Mouse (Mus musculus): ENCODE results near the gene Gm28051. TPM values are rescaled to one million over a fixed set of nuclear protein-coding genes. Genes with fewer than 3 reads are reported as not detected.

Gm28051 gene
- not detected in 2 replicates for polyA plus RNA-seq (2015; fragmentation: Nextera tagmentation; extraction: Ambion mirVana)

- peak within 1 kb of the TSS; percentile 93 for H3K4me3 ChIP-seq
- ATAC-seq (ENCODE audit: borderline replicate concordance, extremely low read depth, low FRiP score, low TSS enrichment), result peak; percentile 98
- peak within 1 kb of the TSS; percentile 95 for H3K27ac ChIP-seq
- H3K4me2 ChIP-seq, result peak within 1 kb of the TSS; percentile 81
- peaks cover 7% of the 10 kb centered on the region for H3K36me3 ChIP-seq
- 0% methylated on average over 63 of the region's 73 CpGs for WGBS
- no peaks in the 10 kb centered on the region for H3K27me3 ChIP-seq
- H3K9me3 ChIP-seq, result no peaks in the 10 kb centered on the region
- H3K9ac ChIP-seq, result peak within 1 kb of the TSS; percentile 84
- H3K4me1 ChIP-seq, result peaks cover 24% of the 10 kb centered on the region
Measured at GRCm38 (mm10) chr12:102757689-102758402, at the start of gene Gm28051, which contains the start of the genes Gon7 and Ubr7. TSS of gene Gm28051 (minus strand) at chr12:102757765. TSS of gene Gon7 (minus strand) at chr12:102757803. TSS of gene Ubr7 (plus strand) at chr12:102757967.

- H3K4me3 ChIP-seq, result no peak overlapping the region
- no peak overlapping the region for H3K9ac ChIP-seq
- no peaks in the 10 kb centered on the region for H3K27me3 ChIP-seq
- no peak overlapping the region for H3K27ac ChIP-seq
- no peaks in the 10 kb centered on the region for H3K9me3 ChIP-seq
- no peak overlapping the region for H3K4me2 ChIP-seq
- no peak for ATAC-seq (ENCODE audit: borderline replicate concordance, extremely low read depth, low FRiP score, low TSS enrichment)
- WGBS, result 78% methylated on average over 2 of the region's 2 CpGs
- H3K36me3 ChIP-seq, result peaks cover 21% of the 10 kb centered on the region; the same call in 1 of the 2 replicates
- H3K4me1 ChIP-seq, result no peaks in the 10 kb centered on the region
Measured at GRCm38 (mm10) chr12:102799528-102799927, 42.0 kb upstream of the Gm28051 start.

- no peak for ATAC-seq (ENCODE audit: borderline replicate concordance, extremely low read depth, low FRiP score, low TSS enrichment)
- Histone ChIP-seq H3K9me3 (no peaks in the 10 kb centered on the region), H3K4me1 (no peaks in the 10 kb centered on the region), H3K27me3 (no peaks in the 10 kb centered on the region), H3K27ac (no peak overlapping the region), H3K4me3 (no peak overlapping the region), H3K36me3 (peaks cover 76% of the 10 kb centered on the region), H3K9ac (no peak overlapping the region), H3K4me2 (no peak overlapping the region)
- WGBS, result 82% methylated on average over 7 of the region's 7 CpGs
Measured at GRCm38 (mm10) chr12:102787927-102788326, 30.4 kb upstream of the Gm28051 start.

- Histone ChIP-seq H3K9ac (no peak overlapping the region), H3K4me1 (no peaks in the 10 kb centered on the region), H3K4me2 (no peak overlapping the region), H3K27me3 (no peaks in the 10 kb centered on the region), H3K4me3 (no peak overlapping the region), H3K27ac (no peak overlapping the region), H3K36me3 (peaks cover 59% of the 10 kb centered on the region), H3K9me3 (no peaks in the 10 kb centered on the region)
- WGBS, result 84% methylated on average over 5 of the region's 5 CpGs
- ATAC-seq (ENCODE audit: borderline replicate concordance, extremely low read depth, low FRiP score, low TSS enrichment), result no peak
Measured at GRCm38 (mm10) chr12:102785593-102785985, 28.0 kb upstream of the Gm28051 start.

GRCm38 (mm10) chr12:102784899-102785592, 27.5 kb upstream of the Gm28051 start:
- H3K9ac ChIP-seq, result no peak overlapping the region
- ATAC-seq (ENCODE audit: borderline replicate concordance, extremely low read depth, low FRiP score, low TSS enrichment), result no peak
- H3K4me2 ChIP-seq, result no peak overlapping the region
- no peak overlapping the region for H3K4me3 ChIP-seq
- H3K27me3 ChIP-seq, result no peaks in the 10 kb centered on the region
- H3K36me3 ChIP-seq, result peaks cover 54% of the 10 kb centered on the region
- WGBS, result 89% methylated on average over 19 of the region's 19 CpGs
- H3K4me1 ChIP-seq, result no peaks in the 10 kb centered on the region
- no peaks in the 10 kb centered on the region for H3K9me3 ChIP-seq
- no peak overlapping the region for H3K27ac ChIP-seq

- peaks cover 42% of the 10 kb centered on the region for H3K36me3 ChIP-seq
- H3K27me3 ChIP-seq, result no peaks in the 10 kb centered on the region
- no peak overlapping the region for H3K4me2 ChIP-seq
- H3K27ac ChIP-seq, result no peak overlapping the region
- no peak overlapping the region for H3K4me3 ChIP-seq
- no peak overlapping the region for H3K9ac ChIP-seq
- WGBS, result 87% methylated on average over 5 of the region's 5 CpGs
- ATAC-seq (ENCODE audit: borderline replicate concordance, extremely low read depth, low FRiP score, low TSS enrichment), result no peak
- H3K4me1 ChIP-seq, result no peaks in the 10 kb centered on the region
- no peaks in the 10 kb centered on the region for H3K9me3 ChIP-seq
Measured at GRCm38 (mm10) chr12:102782841-102783240, 25.3 kb upstream of the Gm28051 start.

GRCm38 (mm10) chr12:102779452-102779851, 21.9 kb upstream of the Gm28051 start:
- Histone ChIP-seq H3K9ac (no peak overlapping the region), H3K4me1 (no peaks in the 10 kb centered on the region), H3K36me3 (peaks cover 39% of the 10 kb centered on the region), H3K27ac (no peak overlapping the region), H3K27me3 (no peaks in the 10 kb centered on the region), H3K4me3 (no peak overlapping the region), H3K9me3 (no peaks in the 10 kb centered on the region), H3K4me2 (no peak overlapping the region)
- ATAC-seq (ENCODE audit: borderline replicate concordance, extremely low read depth, low FRiP score, low TSS enrichment), result peak; percentile 79
- 45% methylated on average over 3 of the region's 3 CpGs for WGBS

- H3K9ac ChIP-seq, result no peak overlapping the region
- ATAC-seq (ENCODE audit: borderline replicate concordance, extremely low read depth, low FRiP score, low TSS enrichment), result no peak
- WGBS, result 83% methylated on average over 5 of the region's 5 CpGs
Measured at GRCm38 (mm10) chr12:102778151-102778550, 20.6 kb upstream of the Gm28051 start.

GRCm38 (mm10) chr12:102776035-102776434, 18.5 kb upstream of the Gm28051 start:
- Histone ChIP-seq H3K9ac (no peak overlapping the region), H3K4me2 (no peak overlapping the region), H3K27ac (no peak overlapping the region), H3K36me3 (peaks cover 55% of the 10 kb centered on the region), H3K4me3 (no peak overlapping the region), H3K9me3 (no peaks in the 10 kb centered on the region), H3K4me1 (no peaks in the 10 kb centered on the region), H3K27me3 (no peaks in the 10 kb centered on the region)
- no peak for ATAC-seq (ENCODE audit: borderline replicate concordance, extremely low read depth, low FRiP score, low TSS enrichment)
- 89% methylated on average over 14 of the region's 14 CpGs for WGBS

More at GRCm38 (mm10) chr12:102778151-102778550, 20.6 kb upstream of the Gm28051 start:
- no peaks in the 10 kb centered on the region for H3K27me3 ChIP-seq
- H3K4me2 ChIP-seq, result no peak overlapping the region
- no peak overlapping the region for H3K27ac ChIP-seq
- peaks cover 39% of the 10 kb centered on the region for H3K36me3 ChIP-seq
- H3K4me3 ChIP-seq, result no peak overlapping the region
- no peaks in the 10 kb centered on the region for H3K9me3 ChIP-seq
- H3K4me1 ChIP-seq, result no peaks in the 10 kb centered on the region

GRCm38 (mm10) chr12:102772676-102773075, 15.1 kb upstream of the Gm28051 start:
- no peak overlapping the region for H3K4me3 ChIP-seq
- WGBS, result 94% methylated on average over 5 of the region's 5 CpGs

GRCm38 (mm10) chr12:102771601-102772000, 14.0 kb upstream of the Gm28051 start:
- H3K9me3 ChIP-seq, result no peaks in the 10 kb centered on the region
- no peaks in the 10 kb centered on the region for H3K4me1 ChIP-seq
- 95% methylated on average over 8 of the region's 8 CpGs for WGBS
- no peak overlapping the region for H3K4me3 ChIP-seq
- no peak overlapping the region for H3K9ac ChIP-seq
- H3K4me2 ChIP-seq, result no peak overlapping the region
- H3K27ac ChIP-seq, result no peak overlapping the region
- no peaks in the 10 kb centered on the region for H3K27me3 ChIP-seq
- H3K36me3 ChIP-seq, result peaks cover 85% of the 10 kb centered on the region
- no peak for ATAC-seq (ENCODE audit: borderline replicate concordance, extremely low read depth, low FRiP score, low TSS enrichment)

More at GRCm38 (mm10) chr12:102772676-102773075, 15.1 kb upstream of the Gm28051 start:
- H3K4me2 ChIP-seq, result no peak overlapping the region
- peaks cover 84% of the 10 kb centered on the region for H3K36me3 ChIP-seq
- H3K27me3 ChIP-seq, result no peaks in the 10 kb centered on the region
- no peak; the same call in 1 of the 2 replicates for ATAC-seq (ENCODE audit: borderline replicate concordance, extremely low read depth, low FRiP score, low TSS enrichment)
- no peak overlapping the region for H3K27ac ChIP-seq
- H3K4me1 ChIP-seq, result no peaks in the 10 kb centered on the region
- H3K9ac ChIP-seq, result no peak overlapping the region
- no peaks in the 10 kb centered on the region for H3K9me3 ChIP-seq

- no peak overlapping the region for H3K27ac ChIP-seq
- 85% methylated on average over 4 of the region's 4 CpGs for WGBS
- peaks cover 82% of the 10 kb centered on the region for H3K36me3 ChIP-seq
Measured at GRCm38 (mm10) chr12:102769000-102769399, 11.4 kb upstream of the Gm28051 start.

More at GRCm38 (mm10) chr12:102769000-102769399, 11.4 kb upstream of the Gm28051 start:
- H3K4me2 ChIP-seq, result no peak overlapping the region
- H3K27me3 ChIP-seq, result no peaks in the 10 kb centered on the region
- no peak overlapping the region for H3K4me3 ChIP-seq
- H3K4me1 ChIP-seq, result no peaks in the 10 kb centered on the region
- H3K9me3 ChIP-seq, result no peaks in the 10 kb centered on the region
- H3K9ac ChIP-seq, result no peak overlapping the region
- no peak for ATAC-seq (ENCODE audit: borderline replicate concordance, extremely low read depth, low FRiP score, low TSS enrichment)

Measured in lung, embryonic 15.5 days (tissue).